Mouse (Mus musculus) heart, adult 2 months (tissue): ENCODE data around the gene Itsn1.

Experiments
- CTCF ChIP-seq: fragments of 200-600 bp; IDR thresholded peaks from 2 replicates; pipeline ENCODE4 v1.8.1; 2022; ENCODE audit warnings: antibody characterized with exemption, mild to moderate bottlenecking, moderate library complexity
- POLR2A ChIP-seq: fragments of 200-500 bp; IDR thresholded peaks from 2 replicates; pipeline ENCODE4 v1.6.1; 2011; ENCODE audit warnings: mild to moderate bottlenecking, low read depth, low read length, control low read depth; ENCODE audit not compliant: insufficient read depth

GRCm38 (mm10) chr16:91837558-91838041 is 108.5 kb downstream of the Itsn1 start:
- TF ChIP-seq CTCF (no peak), POLR2A (no peak)
